Mouse (Mus musculus) intestine, postnatal 0 days (tissue): ENCODE results near the gene Hpcal1. TPM values are rescaled to one million over a fixed set of nuclear protein-coding genes. Genes with fewer than 3 reads are reported as not detected.
A peak's percentile ranks its signal among the peaks of the same experiment; 100 is the strongest.

Experiments
- ATAC-seq: fragments of 200-750 bp; cut with Nextera tagmentation; 2 replicates; pipeline ENCODE4 v1.8.0; 2017; ENCODE audit warnings: mild to moderate bottlenecking, moderate TSS enrichment, moderate library complexity
- H3K27ac ChIP-seq: fragments of 300-500 bp; sonication (generic); 2 replicates; pipeline ENCODE4 v1.5.1; 2014; ENCODE audit warnings: mild to moderate bottlenecking, low read depth, low read length, moderate library complexity
- H3K27me3 ChIP-seq: fragments of 300-500 bp; sonication (generic); replicated peaks from 2 replicates; pipeline ENCODE4 v1.6.1; 2014; ENCODE audit warnings: low read length, mixed read lengths; ENCODE audit not compliant: control insufficient read depth, insufficient read depth
- H3K36me3 ChIP-seq: fragments of 300-500 bp; sonication (generic); 2 replicates; pipeline ENCODE4 v1.6.1; 2014; ENCODE audit warnings: mild to moderate bottlenecking, moderate library complexity; ENCODE audit not compliant: control insufficient read depth, insufficient read depth
- H3K4me1 ChIP-seq: fragments of 300-500 bp; sonication (generic); replicated peaks from 2 replicates; pipeline ENCODE4 v1.6.1; 2014; ENCODE audit warnings: antibody characterized with exemption, low read length, mixed read lengths; ENCODE audit not compliant: control insufficient read depth, insufficient read depth
- H3K4me2 ChIP-seq: fragments of 300-500 bp; sonication (generic); replicated peaks from 2 replicates; pipeline ENCODE4 v1.6.1; 2014; ENCODE audit warnings: low read depth, mild to moderate bottlenecking, moderate library complexity
- H3K4me3 ChIP-seq: fragments of 300-500 bp; sonication (generic); 2 replicates; pipeline ENCODE4 v1.5.1; 2014; ENCODE audit warnings: low read depth, low read length
- H3K9ac ChIP-seq: fragments of 300-500 bp; sonication (generic); 2 replicates; pipeline ENCODE4 v1.6.1; 2014; ENCODE audit warnings: mild to moderate bottlenecking, low read depth, low read length
- H3K9me3 ChIP-seq: fragments of 300-500 bp; sonication (generic); 2 replicates; pipeline ENCODE4 v1.6.1; 2016; ENCODE audit warnings: mixed run types; ENCODE audit not compliant: control insufficient read depth
- CTCF ChIP-seq: sonication (generic); IDR thresholded peaks from 2 replicates; pipeline ENCODE4 v1.5.1; 2016; ENCODE audit warnings: low read depth, mild to moderate bottlenecking, control low read depth, antibody characterized with exemption, moderate library complexity
- WGBS: fragments of 180-500 bp; shearing (Covaris S2); extraction: QIAGEN DNeasy Blood & Tissue Kit; methylation state at CpG from one replicate; pipeline ENCODE4 v1.1.7; 2014; 5-methylcytosine and 5-hydroxymethylcytosine counted together
- polyA plus RNA-seq: library from polyadenylated mRNA; unstranded; fragments of >200 nt; fragmentation: Nextera tagmentation; extraction: Ambion mirVana; gene quantifications from 2 replicates; pipeline ENCODE4 v1.2.1, GENCODE M21; 2015

The Hpcal1 gene
- polyA plus RNA-seq, 1 experiment from 2014 or later, result 32.3 TPM

DNA sequence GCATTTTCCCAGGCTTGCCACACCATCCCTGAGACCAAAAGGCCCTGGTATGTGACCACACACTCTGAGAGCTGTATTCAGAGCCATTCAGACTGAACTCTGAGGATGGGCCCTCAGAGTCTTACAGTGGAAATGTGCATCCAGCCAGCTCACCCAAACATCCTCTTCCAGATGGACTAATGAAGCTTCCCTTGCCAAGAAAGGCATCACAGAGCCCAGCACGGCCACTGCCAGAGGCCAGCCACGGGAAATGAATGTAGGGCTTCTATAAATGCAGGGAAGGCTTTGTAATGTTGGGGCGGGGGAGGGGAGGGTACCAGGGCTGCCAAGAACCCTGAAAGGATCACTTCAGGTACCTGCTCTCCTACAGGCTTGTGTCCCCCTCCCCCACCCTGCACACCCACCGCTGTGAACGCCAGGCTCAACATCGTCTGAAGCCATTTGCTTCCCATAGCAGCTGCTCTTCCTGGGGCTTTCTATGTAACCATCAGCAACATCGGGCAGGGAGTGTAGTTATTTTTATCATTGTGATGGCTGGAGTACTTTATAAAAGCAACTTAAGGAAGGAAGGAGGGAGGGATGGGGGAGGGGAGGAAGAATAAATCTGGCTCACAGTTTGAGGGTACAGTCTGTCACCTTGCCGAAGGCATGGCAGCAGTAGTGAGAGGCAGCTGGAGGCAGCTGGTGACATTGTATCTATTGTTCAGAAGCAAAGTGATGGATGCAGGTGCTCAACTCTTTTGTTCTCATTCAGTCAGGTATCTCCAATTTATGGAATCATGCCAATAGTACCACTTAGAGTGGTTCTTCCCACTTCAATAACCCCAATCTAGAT lies 38.2 kb upstream of the Hpcal1 start:
- Histone ChIP-seq H3K4me2 (no peak overlapping the region), H3K36me3 (no peaks in the 10 kb centered on the region), H3K9ac (no peak overlapping the region), H3K4me3 (no peak overlapping the region), H3K9me3 (0 out of 2 replicates have a peak, but pooled peaks cover 2% of the 10 kb centered on the region), H3K4me1 (no peaks in the 10 kb centered on the region), H3K27me3 (no peaks in the 10 kb centered on the region), H3K27ac (no peak overlapping the region)
- 56% methylated on average over 8 of the region's 8 CpGs for WGBS
- no peak for TF ChIP-seq CTCF
- no peak for ATAC-seq

- no peaks in the 10 kb centered on the region for H3K36me3 ChIP-seq
- ATAC-seq, result no peak
- H3K4me1 ChIP-seq, result no peaks in the 10 kb centered on the region
- no peak for TF ChIP-seq CTCF
- H3K4me2 ChIP-seq, result no peak overlapping the region
- H3K4me3 ChIP-seq, result no peak overlapping the region
- no peaks in the 10 kb centered on the region for H3K27me3 ChIP-seq
- no peak overlapping the region for H3K9ac ChIP-seq
- H3K27ac ChIP-seq, result no peak overlapping the region
- 90% methylated on average over 3 of the region's 3 CpGs for WGBS
- 0 out of 2 replicates have a peak, but pooled peaks cover 2% of the 10 kb centered on the region for H3K9me3 ChIP-seq
Measured at GRCm38 (mm10) chr12:17653051-17653783, 37.4 kb upstream of the Hpcal1 start.

- Histone ChIP-seq H3K4me2 (no peak overlapping the region), H3K4me3 (no peak overlapping the region), H3K27ac (no peak overlapping the region), H3K4me1 (no peaks in the 10 kb centered on the region), H3K36me3 (no peaks in the 10 kb centered on the region), H3K9me3 (0 out of 2 replicates have a peak, but pooled peaks cover 2% of the 10 kb centered on the region), H3K9ac (no peak overlapping the region), H3K27me3 (no peaks in the 10 kb centered on the region)
- ATAC-seq, result no peak
- WGBS, result 84% methylated on average over 7 of the region's 7 CpGs
- no peak for TF ChIP-seq CTCF
Measured at GRCm38 (mm10) chr12:17657561-17658195, 33.0 kb upstream of the Hpcal1 start.

DNA sequence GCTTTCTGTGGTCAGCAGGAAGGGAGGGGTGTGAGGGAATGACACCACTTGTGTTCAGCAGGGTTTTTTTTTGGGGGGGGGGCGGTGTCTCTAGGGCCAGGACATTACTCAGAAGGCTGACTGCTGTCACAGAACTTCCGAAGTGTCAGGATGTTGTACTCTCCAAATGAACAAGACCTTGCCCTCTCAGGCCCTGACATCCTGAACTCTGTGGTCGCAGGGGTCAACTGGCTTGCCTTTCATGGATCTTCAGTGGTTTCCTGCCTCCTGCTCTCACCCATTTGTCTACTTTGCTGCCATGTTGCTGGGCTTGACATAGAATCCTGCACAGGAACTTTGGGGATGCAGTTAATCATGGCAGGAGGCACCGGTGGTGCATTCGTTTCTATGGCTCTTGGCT lies 32.1 kb upstream of the Hpcal1 start:
- Histone ChIP-seq H3K4me3 (no peak overlapping the region), H3K27ac (no peak overlapping the region), H3K27me3 (no peaks in the 10 kb centered on the region), H3K36me3 (no peaks in the 10 kb centered on the region), H3K4me2 (no peak overlapping the region), H3K9me3 (0 out of 2 replicates have a peak, but pooled peaks cover 2% of the 10 kb centered on the region), H3K9ac (no peak overlapping the region), H3K4me1 (no peaks in the 10 kb centered on the region)
- WGBS, result 63% methylated on average over 5 of the region's 5 CpGs
- ATAC-seq, result no peak
- no peak for TF ChIP-seq CTCF

- Histone ChIP-seq H3K27ac (no peak overlapping the region), H3K4me1 (no peaks in the 10 kb centered on the region), H3K36me3 (no peaks in the 10 kb centered on the region), H3K27me3 (no peaks in the 10 kb centered on the region), H3K4me3 (no peak overlapping the region), H3K4me2 (no peak overlapping the region), H3K9ac (no peak overlapping the region), H3K9me3 (no peaks in the 10 kb centered on the region)
- peak; percentile 70 for ATAC-seq
- no peak for TF ChIP-seq CTCF
- 4% methylated on average over 4 of the region's 4 CpGs for WGBS
Measured at GRCm38 (mm10) chr12:17661483-17661920, 29.2 kb upstream of the Hpcal1 start.
